Mouse (Mus musculus) small intestine, adult 2 months (tissue): ENCODE data around the gene Birc2. TPM values are rescaled to one million over a fixed set of nuclear protein-coding genes. Genes with fewer than 3 reads are reported as not detected.

ENCODE experiments used
- H3K27ac ChIP-seq: fragments of 200-500 bp; 2 replicates; pipeline ENCODE4 v1.5.1; 2012; ENCODE audit warnings: low read depth, low read length, control low read depth, inconsistent platforms; ENCODE audit not compliant: insufficient read depth
- H3K27me3 ChIP-seq: fragments of 200-500 bp; 2 replicates; pipeline ENCODE4 v1.6.1; 2012; ENCODE audit warnings: mild to moderate bottlenecking, moderate library complexity, low read length, inconsistent platforms; ENCODE audit not compliant: control insufficient read depth, insufficient read depth
- H3K36me3 ChIP-seq: fragments of 200-500 bp; 2 replicates; pipeline ENCODE4 v1.6.1; 2012; ENCODE audit warnings: mild to moderate bottlenecking, low read length, control low read depth, inconsistent platforms; ENCODE audit not compliant: control insufficient read depth, insufficient read depth
- H3K4me1 ChIP-seq: fragments of 200-500 bp; 2 replicates; pipeline ENCODE4 v1.6.1; 2012; ENCODE audit warnings: low read length, inconsistent platforms, mixed read lengths; ENCODE audit not compliant: control insufficient read depth, insufficient read depth, insufficient read length
- H3K4me3 ChIP-seq: fragments of 200-500 bp; 2 replicates; pipeline ENCODE4 v1.5.1; 2012; ENCODE audit warnings: low read depth, mild to moderate bottlenecking, control low read depth, inconsistent platforms, low read length, moderate library complexity
- CTCF ChIP-seq: fragments of 200-500 bp; IDR thresholded peaks from 2 replicates; pipeline ENCODE4 v1.5.1; 2012; ENCODE audit warnings: low read depth, mild to moderate bottlenecking, control low read depth, inconsistent platforms, low read length, moderate library complexity, mixed read lengths; ENCODE audit not compliant: insufficient replicate concordance, insufficient read length; ENCODE audit errors: extremely low read depth
- POLR2A ChIP-seq: fragments of 200-500 bp; IDR thresholded peaks from 2 replicates; pipeline ENCODE4 v1.6.1; 2012; ENCODE audit warnings: low read depth, mild to moderate bottlenecking, control low read depth, inconsistent platforms, low read length, moderate library complexity
- WGBS: fragments of 180-500 bp; shearing (Covaris S2); methylation state at CpG from one replicate; pipeline ENCODE4 v1.1.7; 2018; 5-methylcytosine and 5-hydroxymethylcytosine counted together
- polyA plus RNA-seq: library from polyadenylated mRNA; depleted of rRNA; stranded (reverse); fragments of >200 nt; gene quantifications from 2 replicates; pipeline ENCODE4 v1.2.3, GENCODE M21; 2012; rRNA removed

Birc2 gene
- 3.5 and 5.4 TPM in 2 replicates for polyA plus RNA-seq

- peaks cover 15% of the 10 kb centered on the region for H3K36me3 ChIP-seq
- H3K27me3 ChIP-seq = no peaks in the 10 kb centered on the region
- peak within 1 kb of the TSS; percentile 96 for H3K4me3 ChIP-seq
- WGBS = under 1% methylated on average over 68 of the region's 68 CpGs
- no peak for TF ChIP-seq CTCF
- peak; percentile 78 for TF ChIP-seq POLR2A
- peak within 1 kb of the TSS; percentile 99 for H3K27ac ChIP-seq
- H3K4me1 ChIP-seq = no peaks in the 10 kb centered on the region; the same call in 1 of the 2 replicates
These were observed at the start of gene Birc2 for GRCm38 (mm10) chr9:7836905-7837805. Gene Birc2, minus strand, starts transcription at chr9:7837064.

GRCm38 (mm10) chr9:7884346-7884745 is 47.5 kb upstream of the Birc2 start:
- Histone ChIP-seq H3K4me3 (no peak overlapping the region), H3K36me3 (no peaks in the 10 kb centered on the region), H3K27me3 (no peaks in the 10 kb centered on the region), H3K4me1 (no peaks in the 10 kb centered on the region), H3K27ac (no peak overlapping the region)
- WGBS = 96% methylated on average over 3 of the region's 3 CpGs
- TF ChIP-seq CTCF = no peak
- no peak for TF ChIP-seq POLR2A

DNA sequence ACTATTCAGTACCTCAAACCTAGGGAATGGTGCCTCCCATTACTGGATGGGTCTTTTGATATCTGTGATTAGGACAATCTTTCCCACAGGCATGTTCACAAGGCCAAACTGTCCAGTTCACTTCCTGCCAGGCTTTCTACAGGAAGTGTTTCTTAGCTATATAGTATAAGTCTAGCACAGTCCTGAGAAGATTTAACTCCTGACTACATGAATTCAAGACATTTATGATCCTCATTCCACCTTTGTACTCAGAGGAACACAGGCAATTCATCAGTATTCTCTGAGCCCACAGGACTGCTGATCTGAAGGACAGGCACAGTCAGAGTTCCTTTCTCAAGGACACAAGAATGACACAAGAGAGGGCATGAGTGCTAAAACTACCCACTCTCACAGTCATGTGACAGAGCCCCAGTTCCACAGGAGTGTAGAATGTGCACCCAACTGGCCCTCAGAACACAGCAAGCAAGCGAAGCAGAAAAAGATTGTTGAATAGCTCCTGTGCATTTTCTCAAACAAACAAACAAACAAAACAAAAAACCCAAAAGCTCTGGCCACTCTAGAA is 45.5 kb upstream of the Birc2 start:
- Histone ChIP-seq H3K4me1 (no peaks in the 10 kb centered on the region), H3K27me3 (no peaks in the 10 kb centered on the region), H3K36me3 (no peaks in the 10 kb centered on the region), H3K27ac (no peak overlapping the region), H3K4me3 (no peak overlapping the region)
- WGBS = 97% methylated on average over 1 of the region's 1 CpGs
- TF ChIP-seq CTCF (no peak), POLR2A (no peak)

GRCm38 (mm10) chr9:7873511-7874211 is 36.8 kb upstream of the Birc2 start:
- Histone ChIP-seq H3K27ac (peak overlapping the region; percentile 94), H3K4me3 (peak overlapping the region; percentile 23; the same call in 1 of the 2 replicates), H3K4me1 (peaks cover 8% of the 10 kb centered on the region; the same call in 1 of the 2 replicates), H3K27me3 (no peaks in the 10 kb centered on the region), H3K36me3 (peaks cover 3% of the 10 kb centered on the region; the same call in 1 of the 2 replicates)
- TF ChIP-seq CTCF = 0 out of 2 replicates have a peak, but pooled peaks have one; percentile 17
- TF ChIP-seq POLR2A = no peak
- WGBS = 82% methylated on average over 8 of the region's 8 CpGs

DNA sequence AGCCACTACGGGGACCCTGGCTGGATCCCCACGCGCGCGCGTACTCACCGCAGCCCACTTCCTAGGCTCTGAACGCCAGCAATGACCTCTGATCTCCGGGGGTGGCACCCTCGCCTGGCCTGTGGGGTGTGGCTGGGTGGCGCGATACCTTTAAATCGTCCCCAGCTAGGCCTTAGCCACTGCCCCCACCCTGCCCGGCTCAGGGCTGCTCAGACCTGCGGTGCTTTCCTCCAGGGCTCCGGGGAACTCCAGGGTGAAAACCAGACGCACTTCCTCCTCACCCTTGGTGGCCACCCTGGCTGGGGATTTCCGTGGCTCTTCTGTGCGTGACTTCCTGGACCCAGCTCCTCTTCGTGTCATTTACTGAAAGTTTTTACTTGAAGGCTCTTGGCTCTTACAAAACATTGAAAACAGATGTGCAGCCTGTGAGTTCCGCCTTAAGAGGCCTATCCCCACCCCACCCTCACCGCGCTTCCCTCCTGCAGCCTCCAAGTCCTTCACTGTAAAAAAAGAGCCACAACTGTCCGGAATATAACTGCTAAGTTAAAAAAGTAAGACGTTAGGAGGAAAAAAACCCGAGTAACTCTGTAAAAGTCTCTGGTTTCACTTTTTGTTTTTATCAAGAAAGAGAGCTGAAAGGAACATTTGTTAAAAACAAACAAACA is 36.0 kb upstream of the Birc2 start, which contains the start of gene Birc3:
TSS of gene Birc3 (minus strand) at position 412 of the 665 bp plus-strand sequence.
- Histone ChIP-seq H3K4me3 (peak within 1 kb of the TSS; percentile 79), H3K4me1 (peaks cover 8% of the 10 kb centered on the region; the same call in 1 of the 2 replicates), H3K27me3 (no peaks in the 10 kb centered on the region), H3K36me3 (peaks cover 3% of the 10 kb centered on the region; the same call in 1 of the 2 replicates), H3K27ac (peak within 1 kb of the TSS; percentile 94)
- under 1% methylated on average over 26 of the region's 26 CpGs for WGBS
- TF ChIP-seq POLR2A = peak; percentile 89
- peak; percentile 15; the same call in 1 of the 2 replicates for TF ChIP-seq CTCF

- TF ChIP-seq POLR2A = no peak
- TF ChIP-seq CTCF = no peak
- H3K4me1 ChIP-seq = peaks cover 8% of the 10 kb centered on the region; the same call in 1 of the 2 replicates
- peak overlapping the region; percentile 94 for H3K27ac ChIP-seq
- H3K4me3 ChIP-seq = peak overlapping the region; percentile 79
- WGBS = 10% methylated on average over 23 of the region's 23 CpGs
- no peaks in the 10 kb centered on the region for H3K27me3 ChIP-seq
- H3K36me3 ChIP-seq = peaks cover 8% of the 10 kb centered on the region
These were observed 35.3 kb upstream of the Birc2 start for GRCm38 (mm10) chr9:7872044-7872774.
